Mouse (Mus musculus) thymus, adult 2 months (tissue): Measurements from ENCODE around the gene Pde3b.

ENCODE experiments used
- CTCF ChIP-seq: fragments of 200-500 bp; IDR thresholded peaks from 2 replicates; pipeline ENCODE4 v1.5.1; 2012; ENCODE audit warnings: mild to moderate bottlenecking, control low read depth, low read length, moderate library complexity, borderline replicate concordance; ENCODE audit not compliant: control insufficient read depth, poor library complexity, insufficient read depth; ENCODE audit errors: extremely low read depth
- POLR2A ChIP-seq: fragments of 200-500 bp; IDR thresholded peaks from 2 replicates; pipeline ENCODE4 v1.6.1; 2012; ENCODE audit warnings: mild to moderate bottlenecking, low read length, control low read depth, moderate library complexity; ENCODE audit not compliant: control insufficient read depth, poor library complexity, insufficient read depth; ENCODE audit errors: extremely low read depth

GRCm38 (mm10) chr7:114459909-114460308 lies 44.8 kb downstream of the Pde3b start:
- TF ChIP-seq CTCF (no peak), POLR2A (no peak)
